In genomic region chr8:120282465-120282864, GRCm38 (mm10) we compare ENCODE assay signal across 10 mouse cellular contexts. TPM values are rescaled to one million over a fixed set of nuclear protein-coding genes. Genes with fewer than 3 reads are reported as not detected.
DNase-seq lines count a peak whose midpoint lies in the region; ATAC-seq and TF ChIP-seq lines count a peak whose summit lies in the region.
"Had no signal": no experiment of that assay in that cellular context is flagged by ENCODE, and none has a peak within 500 bp of the region (broad histone marks: within the 10 kb centered on the region; RNA-seq: fewer than 3 reads in every experiment).

No protein-coding gene starts in this region.

- WGBS in heart, postnatal 0 days: 52% methylated on average over 5 of the region's 5 CpGs
- WGBS in embryonic facial prominence, embryonic 10.5 days: 30% methylated on average over 5 of the region's 5 CpGs
- WGBS in limb, embryonic 12.5 days: 12% methylated on average over 5 of the region's 5 CpGs

- H3K27ac ChIP-seq in heart, postnatal 0 days (ENCODE audit: low read depth): peak overlapping the region; percentile 11; the same call in 1 of the 2 replicates
- H3K27ac ChIP-seq in embryonic facial prominence, embryonic 10.5 days (replicated peaks): peak overlapping the region; percentile 85
- peak overlapping the region; percentile 86 for H3K27ac ChIP-seq in limb, embryonic 12.5 days

- no peak for TF ChIP-seq CTCF in heart, postnatal 0 days (IDR thresholded peaks at IDR 0.05; ENCODE audit: low read depth)

- H3K36me3 ChIP-seq in heart, postnatal 0 days (replicated peaks; ENCODE audit: control insufficient read depth, insufficient read depth, low read length): no peaks in the 10 kb centered on the region
- no peaks in the 10 kb centered on the region for H3K36me3 ChIP-seq in embryonic facial prominence, embryonic 10.5 days (replicated peaks)
- no peaks in the 10 kb centered on the region for H3K36me3 ChIP-seq in limb, embryonic 12.5 days

- ATAC-seq in heart, postnatal 0 days (ENCODE audit: insufficient read depth, low read depth): no peak
- ATAC-seq in limb, embryonic 12.5 days (ENCODE audit: insufficient number of reproducible peaks, insufficient read depth, low FRiP score, low TSS enrichment, low read depth): no peak
- ATAC-seq in granulocyte monocyte progenitor cell, adult 5-6 weeks (replicated peaks; ENCODE audit: poor library complexity, severe bottlenecking): no peak
- ATAC-seq in megakaryocyte-erythroid progenitor cell, adult 5-6 weeks (replicated peaks; ENCODE audit: low FRiP score, low TSS enrichment, poor library complexity, severe bottlenecking): no peak

- H3K4me2 ChIP-seq in heart, postnatal 0 days (ENCODE audit: low read depth, low read length): no peak overlapping the region
- 0 out of 2 replicates have a peak overlapping the region, but pooled peaks have one; percentile 15 for H3K4me2 ChIP-seq in limb, embryonic 12.5 days

- H3K4me3 ChIP-seq in heart, postnatal 0 days (ENCODE audit: low read depth, low read length): no peak overlapping the region
- peak overlapping the region; percentile 11; the same call in 1 of the 2 replicates for H3K4me3 ChIP-seq in embryonic facial prominence, embryonic 10.5 days
- H3K4me3 ChIP-seq in limb, embryonic 12.5 days (replicated peaks): no peak overlapping the region
- H3K4me3 ChIP-seq: megakaryocyte, embryonic 14.5 days had no signal

- no peaks in the 10 kb centered on the region for H3K27me3 ChIP-seq in heart, postnatal 0 days (ENCODE audit: control insufficient read depth, insufficient read depth, low read length)
- H3K27me3 ChIP-seq in embryonic facial prominence, embryonic 10.5 days (replicated peaks; ENCODE audit: low read depth, poor library complexity, severe bottlenecking): peaks cover 40% of the 10 kb centered on the region
- H3K27me3 ChIP-seq in limb, embryonic 12.5 days: no peaks in the 10 kb centered on the region

- no peak for TF ChIP-seq EP300 in heart, postnatal 0 days (IDR thresholded peaks at IDR 0.05; ENCODE audit: low read depth)

- peaks cover 31% of the 10 kb centered on the region for H3K4me1 ChIP-seq in heart, postnatal 0 days (ENCODE audit: control insufficient read depth, insufficient read depth)
- H3K4me1 ChIP-seq in embryonic facial prominence, embryonic 10.5 days: peaks cover 85% of the 10 kb centered on the region
- peaks cover 90% of the 10 kb centered on the region for H3K4me1 ChIP-seq in limb, embryonic 12.5 days (replicated peaks)

- no peak overlapping the region for H3K9ac ChIP-seq in heart, postnatal 0 days (replicated peaks; ENCODE audit: low read depth, low read length)
- H3K9ac ChIP-seq in limb, embryonic 12.5 days (replicated peaks): no peak overlapping the region

- no peaks in the 10 kb centered on the region for H3K9me3 ChIP-seq in heart, postnatal 0 days (replicated peaks; ENCODE audit: control insufficient read depth, low read length)
- no peaks in the 10 kb centered on the region for H3K9me3 ChIP-seq in embryonic facial prominence, embryonic 10.5 days
- H3K9me3 ChIP-seq in limb, embryonic 12.5 days: no peaks in the 10 kb centered on the region
- H3K9me3 ChIP-seq: megakaryocyte, embryonic 14.5 days had no signal

- no peak for DNase-seq in heart, postnatal 0 days (ENCODE audit: low spot score)
- no peak for DNase-seq in heart, adult 9 months (ENCODE audit: low spot score in 2 of 2)
- peak; percentile 83 for DNase-seq in 3T3-L1 (ENCODE audit: low read depth, low spot score)
- DNase-seq in embryonic facial prominence, embryonic 10.5 days (ENCODE audit: low spot score): peak; percentile 59
- no peak for DNase-seq in spleen, postnatal 36 days (ENCODE audit: low spot score in 2 of 2)
- DNase-seq: right cerebral cortex, postnatal 14 days had no signal

RNA-seq across cellular contexts. Expression of gene Gse1, which starts 54.2 kb away (rescaled TPM):
- 18.7 and 30.8 TPM in 2 replicates for total RNA-seq in heart, postnatal 0 days (2014; rRNA removed; ENCODE audit: low replicate concordance)
- polyA plus RNA-seq in heart, postnatal 0 days (2015; fragmentation: Nextera tagmentation; extraction: Ambion mirVana): 4.1 and 5.4 TPM in 2 replicates
- polyA plus RNA-seq in embryonic facial prominence, embryonic 10.5 days (2016; fragmentation: Nextera tagmentation; extraction: Ambion mirVana): 9.9 and 10.2 TPM in 2 replicates
- polyA plus RNA-seq in limb, embryonic 12.5 days (2016; fragmentation: Nextera tagmentation; extraction: Ambion mirVana): 7.6 and 9.1 TPM in 2 replicates
- total RNA-seq in granulocyte monocyte progenitor cell, adult 5-6 weeks (2014; fragmentation: Nextera tagmentation): 32.7 and 40.9 TPM in 2 replicates
- 6.9 and 8.4 TPM in 2 replicates for total RNA-seq in granulocyte monocyte progenitor cell, adult 5-6 weeks (2017)
- 80.6 and 84.3 TPM in 2 replicates for total RNA-seq in megakaryocyte-erythroid progenitor cell, adult 5-6 weeks (2014; fragmentation: Nextera tagmentation)
- total RNA-seq in megakaryocyte-erythroid progenitor cell, adult 5-6 weeks (2017): 21.8 and 27.2 TPM in 2 replicates

Comparison
In these comparisons a context has a peak if more than half of its experiments do, and no peak if none do; other contexts are left out.
1. DNase-seq: peak in 3T3-L1 (single experiment) and embryonic facial prominence, embryonic 10.5 days (single experiment); none in heart, postnatal 0 days (single experiment), heart, adult 9 months (0 of 2) and spleen, postnatal 36 days (0 of 2).
2. H3K27ac ChIP-seq: peak in every context shown above with its lines; median percentile 86 in limb, embryonic 12.5 days; 85 in embryonic facial prominence, embryonic 10.5 days; 11 in heart, postnatal 0 days.